Mouse (Mus musculus): ENCODE measurements around the gene Gm11564.
"Not testable (repeated sequence)": the region's sequence is repeated elsewhere in the genome, so short reads cannot be mapped to it uniquely, and the experiment has no call there.

The Gm11564 gene

GRCm38 (mm10) chr11:99815566-99815965, at the start of gene Gm11564:
Gene Gm11564, minus strand, starts transcription at chr11:99815666.
- DNase-seq (ENCODE audit: low read depth): not testable (repeated sequence)

- not testable (repeated sequence) for DNase-seq (ENCODE audit: low read depth)
Measured at GRCm38 (mm10) chr11:99864176-99864575, 48.7 kb upstream of the Gm11564 start, which contains the start of gene Gm11559. Gene Gm11559, plus strand, starts transcription at chr11:99864476.

GRCm38 (mm10) chr11:99858761-99859160, 43.3 kb upstream of the Gm11564 start:
- DNase-seq (ENCODE audit: low read depth): no peak

- no peak for DNase-seq (ENCODE audit: low read depth)
Measured at GRCm38 (mm10) chr11:99857617-99858016, 42.2 kb upstream of the Gm11564 start, which contains the start of gene Gm11568. Gene Gm11568, plus strand, starts transcription at chr11:99857917.

- DNase-seq (ENCODE audit: low read depth): no peak
Measured at GRCm38 (mm10) chr11:99854121-99854520, 38.7 kb upstream of the Gm11564 start.

GRCm38 (mm10) chr11:99851508-99851907, 36.0 kb upstream of the Gm11564 start, which contains the start of gene Krtap4-16:
Gene Krtap4-16, minus strand, starts transcription at chr11:99851608.
- no peak for DNase-seq (ENCODE audit: low read depth)

- no peak for DNase-seq (ENCODE audit: low read depth)
Measured at GRCm38 (mm10) chr11:99846746-99847145, 31.3 kb upstream of the Gm11564 start.

GRCm38 (mm10) chr11:99842185-99842584, 26.7 kb upstream of the Gm11564 start:
- DNase-seq (ENCODE audit: low read depth): no peak

- DNase-seq (ENCODE audit: low read depth): no peak
Measured at GRCm38 (mm10) chr11:99837966-99838365, 22.5 kb upstream of the Gm11564 start, which contains the start of gene 2300003K06Rik. Gene 2300003K06Rik, minus strand, starts transcription at chr11:99838066.

- DNase-seq (ENCODE audit: low read depth): not testable (repeated sequence)
Measured at GRCm38 (mm10) chr11:99809792-99810191, 5.7 kb downstream of the Gm11564 start, which contains the start of gene Krtap4-13. Gene Krtap4-13, minus strand, starts transcription at chr11:99809892.

GRCm38 (mm10) chr11:99804346-99804745, 11.1 kb downstream of the Gm11564 start, which contains the start of gene Gm11554:
Gene Gm11554, minus strand, starts transcription at chr11:99804446.
- DNase-seq (ENCODE audit: low read depth): not testable (repeated sequence)

- DNase-seq (ENCODE audit: low read depth): not testable (repeated sequence)
Measured at GRCm38 (mm10) chr11:99798832-99799231, 16.6 kb downstream of the Gm11564 start, which contains the start of gene Gm11569. Gene Gm11569, minus strand, starts transcription at chr11:99798932.

- no peak for DNase-seq (ENCODE audit: low read depth)
Measured at GRCm38 (mm10) chr11:99793367-99793766, 22.1 kb downstream of the Gm11564 start, which contains the start of gene Gm11596. Gene Gm11596, minus strand, starts transcription at chr11:99793467.

- not testable (repeated sequence) for DNase-seq (ENCODE audit: low read depth)
Measured at GRCm38 (mm10) chr11:99784900-99785299, 30.6 kb downstream of the Gm11564 start, which contains the start of gene Krtap4-9. Gene Krtap4-9, plus strand, starts transcription at chr11:99785200.

- no peak for DNase-seq (ENCODE audit: low read depth)
Measured at GRCm38 (mm10) chr11:99780604-99781003, 34.9 kb downstream of the Gm11564 start, which contains the start of gene Krtap4-8. Gene Krtap4-8, minus strand, starts transcription at chr11:99780704.

- no peak for DNase-seq (ENCODE audit: low read depth)
Measured at GRCm38 (mm10) chr11:99778401-99778800, 37.1 kb downstream of the Gm11564 start.

- not testable (repeated sequence) for DNase-seq (ENCODE audit: low read depth)
Measured at GRCm38 (mm10) chr11:99772813-99773212, 42.7 kb downstream of the Gm11564 start, which contains the start of gene Gm11595. Gene Gm11595, minus strand, starts transcription at chr11:99772913.

- no peak for DNase-seq (ENCODE audit: low read depth)
Measured at GRCm38 (mm10) chr11:99768410-99768809, 47.1 kb downstream of the Gm11564 start.

All from c-Kit-positive CD71-positive TER-119-negative erythroid progenitor cells, embryonic 14.5 days (primary cell).